Mouse (Mus musculus) heart, embryonic 10.5 days (tissue): ENCODE data around the gene Ints11. TPM values are rescaled to one million over a fixed set of nuclear protein-coding genes. Genes with fewer than 3 reads are reported as not detected.

ENCODE experiments used
- DNase-seq: peaks from one replicate; pipeline ENCODE4 v3.0.0-alpha.2; 2017; ENCODE audit warnings: low spot score
- H3K27ac ChIP-seq: fragments of 300-500 bp; sonication (generic); 2 replicates; pipeline ENCODE4 v1.5.1; 2016; ENCODE audit warnings: mild to moderate bottlenecking
- H3K27me3 ChIP-seq: fragments of 300-500 bp; sonication (generic); 2 replicates; pipeline ENCODE4 v1.6.1; 2016; ENCODE audit warnings: mild to moderate bottlenecking; ENCODE audit not compliant: poor library complexity, insufficient read depth, severe bottlenecking
- H3K36me3 ChIP-seq: fragments of 300-500 bp; sonication (generic); 2 replicates; pipeline ENCODE4 v1.6.1; 2016; ENCODE audit warnings: mild to moderate bottlenecking, moderate library complexity
- H3K4me1 ChIP-seq: fragments of 300-500 bp; sonication (generic); 2 replicates; pipeline ENCODE4 v1.6.1; 2016; ENCODE audit warnings: mild to moderate bottlenecking
- H3K4me3 ChIP-seq: fragments of 300-500 bp; sonication (generic); 2 replicates; pipeline ENCODE4 v1.5.1; 2016; ENCODE audit warnings: mild to moderate bottlenecking, moderate library complexity
- H3K9me3 ChIP-seq: fragments of 300-500 bp; sonication (generic); 2 replicates; pipeline ENCODE4 v1.6.1; 2016; ENCODE audit warnings: mild to moderate bottlenecking, moderate library complexity
- WGBS: fragments of 180-500 bp; shearing (Covaris S2); methylation state at CpG from one replicate; pipeline ENCODE4 v1.1.7; 2016; 5-methylcytosine and 5-hydroxymethylcytosine counted together
- polyA plus RNA-seq: library from polyadenylated mRNA; unstranded; fragments of >200 nt; fragmentation: Nextera tagmentation; extraction: Ambion mirVana; gene quantifications from 2 replicates; pipeline ENCODE4 v1.2.1, GENCODE M21; 2016

Ints11 gene
- polyA plus RNA-seq, 1 experiment from 2014 or later = 73.9 TPM

DNA sequence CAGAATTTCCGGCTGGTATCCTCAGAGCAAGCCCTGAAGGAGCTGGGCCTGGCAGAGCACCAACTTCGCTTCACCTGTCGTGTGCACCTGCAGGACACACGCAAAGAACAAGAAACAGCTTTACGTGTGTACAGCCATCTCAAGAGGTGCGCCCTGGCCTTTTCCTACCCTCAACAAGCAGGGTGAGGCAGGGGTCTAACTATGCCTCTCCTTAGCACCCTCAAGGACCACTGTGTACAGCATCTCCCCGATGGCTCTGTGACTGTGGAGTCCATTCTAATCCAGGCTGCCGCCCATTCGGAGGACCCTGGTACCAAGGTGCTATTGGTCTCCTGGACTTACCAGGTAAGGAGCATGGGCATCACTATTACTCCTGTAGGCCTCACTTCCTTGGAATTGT lies 18.8 kb downstream of the Ints11 start:
- DNase-seq = no peak
- H3K4me1 ChIP-seq = peaks cover 22% of the 10 kb centered on the region
- no peaks in the 10 kb centered on the region for H3K9me3 ChIP-seq
- WGBS = 95% methylated on average over 9 of the region's 9 CpGs
- H3K36me3 ChIP-seq = peaks cover 54% of the 10 kb centered on the region
- H3K4me3 ChIP-seq = no peak overlapping the region
- 0 out of 2 replicates have a peak, but pooled peaks cover 2% of the 10 kb centered on the region for H3K27me3 ChIP-seq
- no peak overlapping the region for H3K27ac ChIP-seq

DNA sequence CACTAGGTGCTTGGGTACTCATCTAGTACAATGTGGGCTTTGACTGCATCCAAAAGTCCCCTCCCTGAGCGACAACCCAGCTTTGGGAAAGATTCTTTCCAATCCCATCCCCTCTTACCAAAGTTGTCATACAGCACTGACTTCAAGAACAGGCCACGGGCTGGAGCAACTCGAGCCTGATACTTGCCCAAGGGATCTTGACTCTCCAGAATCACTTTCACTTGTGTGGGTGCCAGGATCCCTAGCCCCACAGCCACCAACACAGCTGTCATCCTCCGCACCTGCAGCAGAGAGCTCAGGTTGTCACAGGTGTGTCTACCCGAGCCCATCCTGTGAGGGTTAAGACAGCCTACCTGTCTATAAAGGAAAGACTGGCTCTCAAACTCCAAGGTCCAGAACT lies 20.0 kb downstream of the Ints11 start:
- WGBS = 84% methylated on average over 5 of the region's 5 CpGs

DNA sequence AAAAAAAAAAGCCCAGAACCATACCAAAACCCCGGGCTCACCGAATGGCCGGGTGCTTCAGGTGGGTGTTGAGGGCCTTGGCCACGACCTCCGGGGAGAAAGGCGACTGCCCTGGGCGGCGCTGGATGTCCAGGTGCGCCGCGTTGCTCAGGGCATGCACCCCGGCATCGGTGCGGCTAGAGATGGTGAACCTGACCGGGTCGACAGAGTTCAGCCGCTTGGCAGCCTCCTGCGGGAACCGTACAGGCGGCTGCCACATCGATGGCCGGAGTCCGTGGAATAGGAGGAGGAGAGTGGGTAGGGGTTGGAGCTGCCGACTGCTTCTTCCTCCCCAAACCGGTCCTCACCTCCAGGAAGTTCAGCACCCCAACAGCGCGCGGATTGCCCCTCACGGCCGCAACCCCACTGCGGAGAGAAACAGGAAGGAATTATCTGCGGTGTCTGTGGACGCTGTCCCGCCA lies 21.7 kb downstream of the Ints11 start:
- WGBS = under 1% methylated on average over 34 of the region's 34 CpGs
- 0 out of 2 replicates have a peak, but pooled peaks cover 5% of the 10 kb centered on the region for H3K27me3 ChIP-seq
- H3K36me3 ChIP-seq = peaks cover 37% of the 10 kb centered on the region
- no peaks in the 10 kb centered on the region for H3K9me3 ChIP-seq
- DNase-seq = no peak
- H3K27ac ChIP-seq = peak overlapping the region; percentile 96
- peak overlapping the region; percentile 87 for H3K4me3 ChIP-seq
- peaks cover 43% of the 10 kb centered on the region for H3K4me1 ChIP-seq

More for the DNA sequence above, 20.0 kb downstream of the Ints11 start:
- peaks cover 49% of the 10 kb centered on the region for H3K36me3 ChIP-seq
- H3K4me1 ChIP-seq = peaks cover 33% of the 10 kb centered on the region
- H3K27ac ChIP-seq = no peak overlapping the region
- DNase-seq = no peak
- no peak overlapping the region for H3K4me3 ChIP-seq
- H3K9me3 ChIP-seq = no peaks in the 10 kb centered on the region
- H3K27me3 ChIP-seq = 0 out of 2 replicates have a peak, but pooled peaks cover 5% of the 10 kb centered on the region

DNA sequence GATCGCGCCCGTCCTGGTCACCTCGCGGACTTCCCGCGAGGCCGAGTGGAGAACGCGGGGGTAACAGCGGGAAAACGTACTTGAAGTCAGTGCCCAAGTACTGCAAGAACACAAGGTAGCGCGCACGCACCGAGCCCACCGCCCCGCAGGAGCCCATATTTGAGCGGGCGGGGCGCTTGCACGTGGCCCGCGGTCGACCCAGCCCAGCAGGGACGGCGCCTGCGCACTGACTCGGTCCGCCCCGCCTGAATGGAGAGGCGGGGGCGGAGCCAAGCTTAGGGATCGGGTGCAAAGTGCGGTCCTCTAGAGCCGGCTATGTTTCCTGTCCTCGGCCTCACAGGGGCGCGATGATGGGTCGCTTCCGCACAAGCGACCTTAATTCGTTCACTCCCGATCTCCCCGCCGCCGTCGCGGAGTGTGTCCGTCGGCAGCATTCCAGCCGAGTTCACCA lies 22.2 kb downstream of the Ints11 start, which contains the start of the genes Pusl1 and Acap3:
TSS of gene Pusl1 (minus strand) at position 231 of the 451 bp plus-strand sequence.
TSS of gene Acap3 (plus strand) at position 272 of the 451 bp plus-strand sequence.
- H3K27me3 ChIP-seq = 0 out of 2 replicates have a peak, but pooled peaks cover 5% of the 10 kb centered on the region
- DNase-seq = peak; percentile 96
- no peaks in the 10 kb centered on the region for H3K9me3 ChIP-seq
- peak within 1 kb of the TSS; percentile 87 for H3K4me3 ChIP-seq
- H3K4me1 ChIP-seq = peaks cover 43% of the 10 kb centered on the region
- peak within 1 kb of the TSS; percentile 96 for H3K27ac ChIP-seq
- WGBS = under 1% methylated on average over 52 of the region's 52 CpGs
- H3K36me3 ChIP-seq = peaks cover 37% of the 10 kb centered on the region

DNA sequence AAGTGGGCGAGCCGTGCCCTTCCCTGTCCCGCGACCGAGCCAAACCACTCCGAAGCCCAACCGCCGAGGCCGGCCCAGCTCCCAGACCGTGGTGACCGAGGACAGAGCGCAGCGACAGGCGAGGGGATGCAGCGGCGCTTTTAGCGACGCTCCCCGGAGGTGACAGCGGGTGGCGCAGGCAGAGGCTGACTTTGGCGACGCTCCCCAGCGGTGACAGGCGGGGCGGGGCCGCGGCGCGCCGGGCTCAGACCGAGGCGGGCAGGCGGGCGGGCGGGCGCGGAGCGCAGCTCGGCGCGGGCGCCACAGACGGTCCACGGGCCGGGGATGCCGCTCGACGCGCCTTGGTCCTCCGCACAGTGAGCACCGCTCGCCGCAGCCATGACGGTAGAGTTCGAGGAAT lies 22.7 kb downstream of the Ints11 start:
- under 1% methylated on average over 53 of the region's 56 CpGs for WGBS
- H3K27me3 ChIP-seq = 0 out of 2 replicates have a peak, but pooled peaks cover 5% of the 10 kb centered on the region
- peak overlapping the region; percentile 96 for H3K27ac ChIP-seq
- H3K4me1 ChIP-seq = peaks cover 43% of the 10 kb centered on the region
- peak; percentile 91 for DNase-seq
- H3K9me3 ChIP-seq = no peaks in the 10 kb centered on the region
- H3K4me3 ChIP-seq = peak overlapping the region; percentile 87
- peaks cover 37% of the 10 kb centered on the region for H3K36me3 ChIP-seq

DNA sequence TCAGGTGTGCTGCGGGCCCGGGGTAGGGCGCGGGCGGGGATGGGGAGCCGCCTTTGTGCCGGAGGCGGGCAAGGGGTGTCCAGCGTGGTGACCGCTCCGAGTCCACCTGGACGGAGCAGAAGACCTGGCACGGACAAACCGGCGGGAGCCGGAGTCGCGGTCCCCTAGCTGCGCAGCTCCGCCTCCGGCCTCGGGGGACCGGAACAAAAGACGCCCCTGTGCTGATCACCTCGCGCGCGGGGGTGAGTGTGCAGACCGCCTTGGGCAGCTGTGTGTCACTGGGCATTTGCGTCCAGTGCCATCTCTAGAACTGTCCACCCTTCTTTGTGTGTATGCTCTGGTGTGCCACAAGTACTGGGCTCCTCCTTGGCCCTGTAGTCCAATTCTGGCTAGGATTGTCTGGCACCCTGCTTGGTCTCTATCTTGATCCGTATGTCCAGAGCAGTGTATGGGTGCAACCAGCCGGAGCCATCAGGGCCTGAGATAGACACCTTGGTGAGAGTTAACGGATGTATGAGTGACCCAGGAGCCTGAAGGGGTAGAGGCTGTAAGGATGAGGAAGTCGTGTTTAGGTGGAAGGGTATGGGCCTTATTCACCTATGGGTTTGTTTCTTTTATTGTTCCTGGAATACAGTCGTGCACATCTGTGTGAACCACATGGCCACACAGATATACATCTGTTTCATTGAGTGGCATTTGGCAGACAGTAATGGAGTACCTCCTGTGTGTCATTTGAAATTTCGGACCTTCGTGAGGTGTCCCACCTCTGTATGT lies 23.3 kb downstream of the Ints11 start:
- peak overlapping the region; percentile 87 for H3K4me3 ChIP-seq
- peaks cover 43% of the 10 kb centered on the region for H3K4me1 ChIP-seq
- H3K27ac ChIP-seq = peak overlapping the region; percentile 96
- H3K36me3 ChIP-seq = peaks cover 33% of the 10 kb centered on the region
- H3K9me3 ChIP-seq = no peaks in the 10 kb centered on the region
- WGBS = 6% methylated on average over 37 of the region's 37 CpGs
- H3K27me3 ChIP-seq = 0 out of 2 replicates have a peak, but pooled peaks cover 5% of the 10 kb centered on the region
- peak; percentile 88 for DNase-seq

DNA sequence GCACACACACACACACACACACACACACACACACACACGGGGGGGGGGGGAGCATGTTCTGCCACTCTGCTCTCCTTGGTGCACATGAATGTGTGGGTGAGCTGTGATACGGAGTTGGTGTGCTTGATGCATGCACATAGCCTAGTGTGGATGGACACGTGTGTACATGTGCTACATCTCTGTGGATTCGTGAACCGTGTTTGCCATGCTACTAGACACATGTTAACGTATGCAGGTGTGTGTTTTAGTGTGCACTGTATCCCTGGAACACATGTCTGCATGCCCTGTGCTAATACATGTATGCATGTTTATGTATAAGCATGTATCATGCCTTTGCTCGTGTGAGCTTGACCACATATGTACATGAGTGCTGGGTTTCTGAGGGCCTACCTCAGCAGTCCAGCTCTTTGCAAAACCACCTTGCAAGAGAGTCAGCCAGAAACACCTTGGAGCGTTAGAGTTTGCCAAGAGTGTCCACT lies 23.9 kb downstream of the Ints11 start:
- no peak for DNase-seq
- Histone ChIP-seq H3K4me1 (peaks cover 43% of the 10 kb centered on the region), H3K36me3 (peaks cover 31% of the 10 kb centered on the region), H3K27me3 (0 out of 2 replicates have a peak, but pooled peaks cover 5% of the 10 kb centered on the region), H3K27ac (no peak overlapping the region), H3K9me3 (no peaks in the 10 kb centered on the region), H3K4me3 (peak overlapping the region; percentile 87)
- WGBS = 78% methylated on average over 8 of the region's 8 CpGs

DNA sequence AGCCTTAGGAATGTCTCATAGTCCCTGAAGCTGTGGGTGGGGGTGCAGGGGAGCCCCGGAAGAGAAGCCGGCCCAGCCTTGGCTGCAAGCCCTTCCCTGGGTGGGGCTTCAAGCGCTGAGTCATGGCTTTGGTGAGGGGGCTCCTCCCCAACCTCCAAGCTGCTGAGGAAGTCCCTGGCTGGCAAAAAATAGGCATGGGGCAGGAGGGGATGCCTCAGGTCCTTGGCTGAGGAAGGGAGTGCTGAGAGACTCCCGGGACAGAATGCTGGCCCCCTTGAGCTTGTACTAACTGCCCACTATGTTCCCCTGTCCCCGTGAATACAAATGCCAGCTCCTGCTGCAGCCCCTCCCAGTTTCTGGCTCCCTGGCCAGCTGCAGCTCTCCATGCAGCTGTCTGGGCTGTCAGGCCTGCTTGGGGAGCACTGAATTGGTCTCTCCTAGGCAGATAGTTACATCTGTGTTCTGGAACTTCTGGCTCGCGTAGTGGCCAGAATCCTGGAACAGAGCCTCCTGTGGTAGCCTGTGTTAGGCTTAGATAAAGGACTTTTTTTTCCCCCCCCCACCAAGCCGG lies 25.1 kb downstream of the Ints11 start:
- no peaks in the 10 kb centered on the region for H3K9me3 ChIP-seq
- 0 out of 2 replicates have a peak, but pooled peaks cover 5% of the 10 kb centered on the region for H3K27me3 ChIP-seq
- peaks cover 43% of the 10 kb centered on the region for H3K4me1 ChIP-seq
- peak; percentile 86 for DNase-seq
- 28% methylated on average over 8 of the region's 8 CpGs for whole genome bisulfite sequencing
- H3K27ac ChIP-seq = peak overlapping the region; percentile 60; the same call in 1 of the 2 replicates
- peak overlapping the region; percentile 87; the same call in 1 of the 2 replicates for H3K4me3 ChIP-seq
- peaks cover 31% of the 10 kb centered on the region for H3K36me3 ChIP-seq

DNA sequence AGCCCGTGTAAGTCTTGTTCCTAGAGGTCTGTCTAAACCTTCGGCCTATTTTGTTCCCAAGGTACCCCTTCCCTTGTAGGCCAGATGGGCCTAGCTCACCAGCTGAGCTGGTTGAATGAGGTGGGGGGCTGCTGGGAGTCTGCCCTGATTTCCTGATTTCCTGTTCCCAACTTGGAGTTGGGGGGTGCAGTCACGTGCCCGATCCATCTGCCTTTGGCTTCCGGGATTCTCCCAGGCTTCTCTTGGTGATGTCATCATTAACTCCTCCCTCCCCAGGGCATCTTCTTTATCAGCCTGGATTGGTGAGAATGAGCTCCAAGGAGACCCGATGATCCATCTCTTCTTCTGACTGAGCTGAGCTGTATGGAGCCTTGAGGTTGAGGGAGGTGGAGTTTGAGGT lies 25.9 kb downstream of the Ints11 start:
- H3K4me3 ChIP-seq = no peak overlapping the region
- DNase-seq = no peak

DNA sequence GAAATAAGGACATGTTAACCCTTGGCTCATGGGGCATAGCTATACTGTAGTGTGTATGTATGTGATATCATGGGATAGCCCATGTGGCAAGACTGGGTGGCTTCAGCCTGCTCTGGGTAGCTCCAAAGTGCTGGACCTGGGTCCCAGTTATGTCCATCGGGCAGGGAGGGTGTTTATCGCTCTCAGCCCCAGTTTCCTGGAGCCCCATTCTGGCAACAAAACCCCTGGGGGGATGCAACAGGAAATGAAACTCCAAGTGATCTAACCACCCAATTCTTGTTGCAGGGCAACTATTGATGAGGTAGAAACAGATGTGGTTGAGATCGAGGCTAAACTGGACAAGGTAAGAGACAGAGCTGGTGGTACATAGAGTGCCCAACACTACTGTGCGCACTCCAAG lies 26.5 kb downstream of the Ints11 start:
- H3K36me3 ChIP-seq = peaks cover 41% of the 10 kb centered on the region
- 0 out of 2 replicates have a peak, but pooled peaks cover 5% of the 10 kb centered on the region for H3K27me3 ChIP-seq
- H3K4me1 ChIP-seq = peaks cover 33% of the 10 kb centered on the region
- no peak for DNase-seq
- no peak overlapping the region for H3K4me3 ChIP-seq
- WGBS = 88% methylated on average over 4 of the region's 4 CpGs
- no peaks in the 10 kb centered on the region for H3K9me3 ChIP-seq
- H3K27ac ChIP-seq = no peak overlapping the region

More for the DNA sequence above, 25.9 kb downstream of the Ints11 start:
- 0 out of 2 replicates have a peak, but pooled peaks cover 5% of the 10 kb centered on the region for H3K27me3 ChIP-seq
- H3K9me3 ChIP-seq = no peaks in the 10 kb centered on the region
- WGBS = 39% methylated on average over 6 of the region's 6 CpGs
- H3K36me3 ChIP-seq = peaks cover 36% of the 10 kb centered on the region
- no peak overlapping the region for H3K27ac ChIP-seq
- peaks cover 39% of the 10 kb centered on the region for H3K4me1 ChIP-seq

DNA sequence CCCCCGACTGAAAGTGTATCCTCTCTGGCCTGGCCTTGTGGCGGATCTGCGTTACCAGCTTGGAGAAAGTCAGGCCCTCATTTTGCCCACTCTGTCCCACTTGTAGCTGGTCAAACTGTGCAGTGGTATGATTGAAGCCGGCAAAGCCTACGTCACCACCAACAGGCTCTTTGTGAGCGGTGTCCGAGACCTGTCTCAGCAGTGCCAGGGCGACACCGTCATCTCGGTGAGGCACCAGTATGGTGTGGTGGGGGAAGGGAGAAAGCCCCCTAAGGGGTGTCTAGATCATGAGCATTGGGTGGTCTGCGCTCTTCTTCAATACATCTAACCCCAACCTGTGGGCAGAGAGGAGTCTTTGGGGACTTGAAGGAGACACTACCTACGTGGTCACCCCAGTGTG lies 27.1 kb downstream of the Ints11 start:
- peaks cover 48% of the 10 kb centered on the region for H3K36me3 ChIP-seq

DNA sequence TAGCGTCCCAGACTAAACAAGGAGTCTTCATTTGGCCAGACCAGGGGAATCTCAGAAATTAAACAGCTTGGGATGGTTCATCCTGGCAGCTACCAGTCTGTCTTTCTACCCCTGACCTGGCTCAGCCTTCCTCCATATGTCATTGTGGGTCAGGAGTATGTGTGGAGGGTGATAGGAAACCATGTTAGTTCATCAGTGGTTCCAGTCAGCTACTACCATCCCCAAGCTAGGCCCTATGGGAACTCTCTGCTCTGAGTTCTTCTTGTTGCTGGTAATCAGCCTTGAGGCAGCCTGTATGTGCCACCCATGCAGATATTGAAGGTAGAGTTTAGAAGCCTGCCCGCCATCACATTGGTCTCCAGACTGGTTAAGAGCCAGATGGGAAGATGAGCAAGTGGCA lies 29.0 kb downstream of the Ints11 start:
- Histone ChIP-seq H3K36me3 (peaks cover 66% of the 10 kb centered on the region), H3K27ac (no peak overlapping the region), H3K9me3 (no peaks in the 10 kb centered on the region), H3K4me3 (no peak overlapping the region), H3K4me1 (peaks cover 20% of the 10 kb centered on the region), H3K27me3 (0 out of 2 replicates have a peak, but pooled peaks cover 1% of the 10 kb centered on the region)
- 93% methylated on average over 2 of the region's 2 CpGs for WGBS
- DNase-seq = no peak

More for the DNA sequence above, 27.1 kb downstream of the Ints11 start:
- Histone ChIP-seq H3K27ac (no peak overlapping the region), H3K9me3 (no peaks in the 10 kb centered on the region), H3K4me1 (peaks cover 29% of the 10 kb centered on the region), H3K27me3 (0 out of 2 replicates have a peak, but pooled peaks cover 5% of the 10 kb centered on the region), H3K4me3 (no peak overlapping the region)
- DNase-seq = no peak
- 97% methylated on average over 12 of the region's 12 CpGs for WGBS
